Mouse (Mus musculus) limb, embryonic 11.5 days (tissue): ENCODE measurements around the gene Gm5485. TPM values are rescaled to one million over a fixed set of nuclear protein-coding genes. Genes with fewer than 3 reads are reported as not detected.

Experiments used
- ATAC-seq: fragments of 200-750 bp; cut with Nextera tagmentation; 2 replicates; pipeline ENCODE4 v1.8.0; 2017; ENCODE audit warnings: low read depth; ENCODE audit not compliant: insufficient number of reproducible peaks, low FRiP score, low TSS enrichment
- DNase-seq: peaks from one replicate; pipeline ENCODE4 v3.0.0-alpha.2; 2015; ENCODE audit warnings: low spot score
- H3K27ac ChIP-seq: fragments of 300-500 bp; sonication (generic); replicated peaks from 2 replicates; pipeline ENCODE4 v1.5.1; 2014; ENCODE audit warnings: low read depth, mild to moderate bottlenecking, low read length
- H3K27me3 ChIP-seq: fragments of 300-500 bp; sonication (generic); 2 replicates; pipeline ENCODE4 v1.6.1; 2014; ENCODE audit warnings: mild to moderate bottlenecking, low read length, mixed read lengths; ENCODE audit not compliant: control insufficient read depth, insufficient read depth
- H3K36me3 ChIP-seq: fragments of 300-500 bp; sonication (generic); 2 replicates; pipeline ENCODE4 v1.6.1; 2014; ENCODE audit warnings: mild to moderate bottlenecking, low read length, moderate library complexity, mixed read lengths; ENCODE audit not compliant: control insufficient read depth, insufficient read depth
- H3K4me1 ChIP-seq: fragments of 300-500 bp; sonication (generic); 2 replicates; pipeline ENCODE4 v1.6.1; 2014; ENCODE audit warnings: low read length, mixed read lengths; ENCODE audit not compliant: control insufficient read depth, insufficient read depth
- H3K4me2 ChIP-seq: fragments of 300-500 bp; sonication (generic); 2 replicates; pipeline ENCODE4 v1.6.1; 2014; ENCODE audit warnings: low read depth, mild to moderate bottlenecking, moderate library complexity; ENCODE audit not compliant: severe bottlenecking
- H3K4me3 ChIP-seq: fragments of 300-500 bp; sonication (generic); 2 replicates; pipeline ENCODE4 v1.5.1; 2014; ENCODE audit warnings: low read depth, low read length
- H3K9ac ChIP-seq: fragments of 300-500 bp; sonication (generic); 2 replicates; pipeline ENCODE4 v1.6.1; 2014; ENCODE audit warnings: mild to moderate bottlenecking, low read length
- H3K9me3 ChIP-seq: fragments of 300-500 bp; sonication (generic); 2 replicates; pipeline ENCODE4 v1.6.1; 2016; ENCODE audit warnings: low read length; ENCODE audit not compliant: control insufficient read depth
- WGBS: fragments of 180-500 bp; shearing (Covaris S2); extraction: QIAGEN DNeasy Blood & Tissue Kit; methylation state at CpG from one replicate; pipeline ENCODE4 v1.1.7; 2014; 5-methylcytosine and 5-hydroxymethylcytosine counted together
- polyA plus RNA-seq: library from polyadenylated mRNA; unstranded; fragments of >200 nt; fragmentation: Nextera tagmentation; extraction: Ambion mirVana; gene quantifications from 2 replicates; pipeline ENCODE4 v1.2.1, GENCODE M21; 2014

The Gm5485 gene
- polyA plus RNA-seq, 1 experiment from 2014 or later: not detected

- Histone ChIP-seq H3K27ac (no peak overlapping the region), H3K27me3 (no peaks in the 10 kb centered on the region), H3K4me2 (no peak overlapping the region), H3K36me3 (no peaks in the 10 kb centered on the region), H3K9ac (no peak overlapping the region), H3K9me3 (no peaks in the 10 kb centered on the region), H3K4me1 (no peaks in the 10 kb centered on the region), H3K4me3 (no peak overlapping the region)
- 28% methylated on average over 2 of the region's 2 CpGs for WGBS
- no peak for DNase-seq
- ATAC-seq: no peak
These were observed 10.3 kb upstream of the Gm5485 start for GRCm38 (mm10) chr16:48422501-48422900.

DNA sequence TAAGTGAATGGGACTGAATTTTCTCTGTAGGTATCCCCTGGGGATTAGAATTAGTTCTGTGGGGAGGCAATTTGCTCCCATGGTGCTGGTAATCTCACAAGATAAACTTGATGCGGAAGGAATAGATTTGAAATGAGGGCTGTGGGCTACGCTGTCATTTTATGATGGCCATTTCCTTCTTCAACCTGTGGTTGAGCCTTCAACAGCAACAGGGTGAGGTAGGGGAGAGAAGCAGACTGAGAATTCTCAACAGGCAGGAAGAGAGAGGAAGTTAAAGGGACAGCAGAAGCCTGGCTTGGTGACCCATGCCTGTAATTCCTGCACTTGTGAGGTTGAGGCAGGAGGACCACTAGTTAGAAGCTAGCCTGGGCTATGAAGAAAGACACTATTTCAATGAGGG is 6.8 kb upstream of the Gm5485 start:
- Histone ChIP-seq H3K4me1 (no peaks in the 10 kb centered on the region), H3K27me3 (no peaks in the 10 kb centered on the region), H3K36me3 (no peaks in the 10 kb centered on the region), H3K4me3 (no peak overlapping the region), H3K4me2 (no peak overlapping the region), H3K9me3 (no peaks in the 10 kb centered on the region), H3K9ac (no peak overlapping the region), H3K27ac (no peak overlapping the region)
- ATAC-seq (no peak), DNase-seq (no peak)
- 57% methylated on average over 2 of the region's 2 CpGs for WGBS

DNA sequence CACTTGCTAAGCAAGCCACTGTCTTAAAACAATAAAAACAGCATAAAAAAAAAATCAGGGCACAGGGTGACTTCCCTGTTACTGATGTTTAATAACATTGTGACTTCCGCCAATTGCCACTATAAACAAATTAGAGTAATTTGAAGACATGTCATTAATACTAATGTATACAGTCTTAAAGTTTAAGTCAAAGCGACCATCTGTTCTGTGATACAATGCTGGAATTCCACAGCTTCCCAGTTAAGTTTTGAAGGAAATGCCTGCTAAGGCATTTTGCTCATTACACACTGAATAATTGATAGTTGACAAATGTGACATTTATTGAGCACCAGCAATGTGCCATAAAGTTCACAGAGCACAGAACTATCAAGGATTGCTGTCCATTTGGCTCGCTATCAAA is 6.3 kb upstream of the Gm5485 start:
- Histone ChIP-seq H3K9me3 (no peaks in the 10 kb centered on the region), H3K36me3 (no peaks in the 10 kb centered on the region), H3K27me3 (no peaks in the 10 kb centered on the region), H3K9ac (no peak overlapping the region), H3K4me2 (no peak overlapping the region), H3K4me1 (no peaks in the 10 kb centered on the region), H3K27ac (no peak overlapping the region), H3K4me3 (no peak overlapping the region)
- no peak for DNase-seq
- 49% methylated on average over 3 of the region's 3 CpGs for WGBS
- ATAC-seq: no peak

DNA sequence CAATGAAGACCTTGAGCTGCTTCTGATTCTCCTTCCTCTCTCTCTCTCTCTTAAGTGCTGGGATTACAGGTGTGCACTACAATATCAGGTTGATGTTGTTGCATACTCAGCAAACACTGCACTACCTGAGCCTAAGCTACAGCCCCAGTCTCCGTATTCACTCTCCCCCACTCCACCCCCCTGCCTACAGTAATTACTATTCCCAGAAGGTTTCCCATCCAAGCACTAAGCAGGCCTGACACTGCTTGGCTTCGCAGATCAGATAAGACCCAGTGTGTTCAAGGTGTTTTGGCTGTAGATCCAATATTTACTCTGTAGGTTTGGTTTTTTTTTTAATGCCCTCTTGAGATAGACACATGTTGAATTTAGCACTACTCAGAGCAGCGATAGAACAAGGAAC is 2.1 kb downstream of the Gm5485 start:
- no peaks in the 10 kb centered on the region for H3K9me3 ChIP-seq
- no peak overlapping the region for H3K4me2 ChIP-seq
- H3K36me3 ChIP-seq: no peaks in the 10 kb centered on the region
- no peak overlapping the region for H3K4me3 ChIP-seq
- 80% methylated on average over 3 of the region's 3 CpGs for WGBS
- DNase-seq (no peak), ATAC-seq (no peak)
- no peaks in the 10 kb centered on the region for H3K4me1 ChIP-seq
- no peaks in the 10 kb centered on the region for H3K27me3 ChIP-seq
- no peak overlapping the region for H3K27ac ChIP-seq
- no peak overlapping the region for H3K9ac ChIP-seq

DNA sequence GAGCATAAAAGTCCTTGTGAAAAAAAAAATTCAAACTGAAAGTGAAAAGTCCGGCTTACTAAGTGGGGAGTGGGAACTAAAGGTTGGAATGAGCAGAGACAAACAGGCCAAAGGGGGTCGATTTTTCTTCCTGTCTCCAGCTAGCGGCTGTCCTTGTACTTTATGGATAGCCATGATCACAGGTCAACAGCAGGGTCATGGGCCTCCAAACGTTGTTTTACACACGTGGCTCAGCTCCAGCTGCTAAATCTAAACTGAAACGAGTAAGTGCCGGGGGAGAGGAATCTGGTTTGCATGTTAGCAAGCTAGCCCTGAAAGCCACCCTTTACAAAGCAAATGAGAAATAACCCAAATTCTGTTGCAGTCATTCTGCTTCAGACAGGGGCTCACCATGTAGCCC is 2.6 kb downstream of the Gm5485 start:
- Histone ChIP-seq H3K36me3 (no peaks in the 10 kb centered on the region), H3K27ac (no peak overlapping the region), H3K9ac (no peak overlapping the region), H3K4me3 (no peak overlapping the region), H3K27me3 (no peaks in the 10 kb centered on the region), H3K4me1 (no peaks in the 10 kb centered on the region), H3K4me2 (no peak overlapping the region), H3K9me3 (no peaks in the 10 kb centered on the region)
- ATAC-seq: no peak
- DNase-seq: no peak
- WGBS: 39% methylated on average over 7 of the region's 7 CpGs

GRCm38 (mm10) chr16:48405674-48406403 is 6.4 kb downstream of the Gm5485 start:
- 75% methylated on average over 10 of the region's 10 CpGs for WGBS
- Histone ChIP-seq H3K27ac (no peak overlapping the region), H3K4me1 (no peaks in the 10 kb centered on the region), H3K36me3 (no peaks in the 10 kb centered on the region), H3K4me2 (no peak overlapping the region), H3K27me3 (no peaks in the 10 kb centered on the region), H3K9ac (no peak overlapping the region), H3K4me3 (no peak overlapping the region), H3K9me3 (no peaks in the 10 kb centered on the region)
- DNase-seq: no peak
- ATAC-seq: no peak

DNA sequence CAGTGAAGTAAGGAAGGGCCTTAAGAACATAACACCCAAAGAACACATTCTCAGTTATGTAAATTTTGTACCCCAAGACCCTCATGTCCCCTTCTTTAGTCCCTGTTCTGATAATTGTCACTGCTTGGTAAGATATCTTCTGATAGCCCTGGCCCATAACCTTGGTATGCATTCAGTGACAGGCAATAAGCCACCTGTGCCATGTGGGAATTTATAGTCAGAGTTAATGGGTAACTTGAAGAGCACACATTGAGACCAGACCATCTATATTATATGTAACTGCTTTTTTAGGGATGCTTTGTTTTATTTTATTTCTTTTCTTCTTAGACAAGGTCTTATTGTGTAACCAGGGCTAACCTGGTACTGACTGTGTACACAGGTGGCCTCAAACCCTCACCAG is 8.2 kb downstream of the Gm5485 start:
- Histone ChIP-seq H3K27ac (no peak overlapping the region), H3K4me3 (no peak overlapping the region), H3K27me3 (no peaks in the 10 kb centered on the region), H3K9ac (no peak overlapping the region), H3K36me3 (no peaks in the 10 kb centered on the region), H3K4me2 (no peak overlapping the region), H3K9me3 (no peaks in the 10 kb centered on the region), H3K4me1 (no peaks in the 10 kb centered on the region)
- no peak for DNase-seq
- no peak for ATAC-seq

- Histone ChIP-seq H3K27ac (no peak overlapping the region), H3K4me3 (no peak overlapping the region), H3K9me3 (no peaks in the 10 kb centered on the region), H3K4me2 (no peak overlapping the region), H3K36me3 (no peaks in the 10 kb centered on the region), H3K9ac (no peak overlapping the region), H3K4me1 (no peaks in the 10 kb centered on the region), H3K27me3 (no peaks in the 10 kb centered on the region)
- ATAC-seq (no peak), DNase-seq (no peak)
- 90% methylated on average over 3 of the region's 3 CpGs for WGBS
These were observed 8.8 kb downstream of the Gm5485 start for GRCm38 (mm10) chr16:48403423-48403822.

- H3K4me2 ChIP-seq: no peak overlapping the region
- H3K4me1 ChIP-seq: no peaks in the 10 kb centered on the region
- ATAC-seq: no peak
- H3K4me3 ChIP-seq: no peak overlapping the region
- no peaks in the 10 kb centered on the region for H3K27me3 ChIP-seq
- no peak overlapping the region for H3K27ac ChIP-seq
- DNase-seq: no peak
- no peaks in the 10 kb centered on the region for H3K9me3 ChIP-seq
- H3K36me3 ChIP-seq: no peaks in the 10 kb centered on the region
- 74% methylated on average over 4 of the region's 4 CpGs for WGBS
- H3K9ac ChIP-seq: no peak overlapping the region
These were observed 9.3 kb downstream of the Gm5485 start for GRCm38 (mm10) chr16:48402963-48403362.
